Mouse (Mus musculus) olfactory bulb, adult 2 months (tissue): ENCODE data around the gene Trim65.

Source experiments
- CTCF ChIP-seq: fragments of 200-500 bp; IDR thresholded peaks from 2 replicates; pipeline ENCODE4 v1.5.1; 2012; ENCODE audit warnings: low read depth, mild to moderate bottlenecking, low read length, moderate library complexity; ENCODE audit not compliant: insufficient read depth
- POLR2A ChIP-seq: fragments of 200-500 bp; IDR thresholded peaks from 2 replicates; pipeline ENCODE4 v1.6.1; 2012; ENCODE audit warnings: mild to moderate bottlenecking, low read depth, low read length, moderate library complexity; ENCODE audit not compliant: insufficient read depth

- TF ChIP-seq CTCF (no peak), POLR2A (no peak)
These were observed 42.1 kb downstream of the Trim65 start for GRCm38 (mm10) chr11:116088741-116089394.
